Mouse (Mus musculus): ENCODE results near the gene Rnf31.

DNA sequence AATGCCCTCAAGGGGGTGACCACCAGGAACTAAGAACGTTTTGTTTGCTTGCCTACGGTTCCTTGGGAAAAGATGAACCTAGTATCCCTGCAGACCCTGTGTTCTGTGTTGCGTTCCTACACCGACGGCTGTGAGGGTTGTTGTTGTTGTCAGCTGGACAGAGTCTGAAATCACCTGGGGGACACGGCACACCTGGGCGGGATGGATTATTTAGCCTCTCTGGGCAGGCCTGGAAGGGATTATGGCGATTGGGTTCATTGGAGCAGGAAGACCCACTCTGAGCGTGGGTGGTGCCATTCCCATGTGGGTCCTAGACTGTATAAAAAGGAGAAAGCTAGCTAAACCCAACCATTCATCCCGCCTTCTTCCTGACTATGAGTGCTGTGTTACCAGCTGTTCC, 29.6 kb upstream of the Rnf31 start:
- no peak for TF ChIP-seq POLR2A (IDR thresholded peaks at IDR 0.05; ENCODE audit: control insufficient read depth in 1 of 2, insufficient read depth in 1 of 2, low read depth in 1 of 2, low read length in 2 of 2, poor library complexity in 1 of 2)
- no peak for TF ChIP-seq CTCF (IDR thresholded peaks at IDR 0.05 in 2 of 3, conservative IDR thresholded peaks at IDR 0.05 in 1 of 3; ENCODE audit: control insufficient read depth in 1 of 3, insufficient read depth in 1 of 3, low read depth in 2 of 3, low read length in 3 of 3, poor library complexity in 1 of 3, severe bottlenecking in 1 of 3)
- no peak for TF ChIP-seq E2F4 (IDR thresholded peaks at IDR 0.05; ENCODE audit: borderline replicate concordance, low read depth, low read length)
- no peak for TF ChIP-seq USF1 (IDR thresholded peaks at IDR 0.05; ENCODE audit: low read depth, low read length)
- no peak for TF ChIP-seq GABPA (IDR thresholded peaks at IDR 0.05; ENCODE audit: low read depth, low read length)
- TF ChIP-seq ETS1 (IDR thresholded peaks at IDR 0.05; ENCODE audit: low read depth, low read length), result no peak
- no peak for TF ChIP-seq USF2 (IDR thresholded peaks at IDR 0.05; ENCODE audit: borderline replicate concordance in 1 of 2, insufficient read depth in 1 of 2, low read depth in 1 of 2, low read length in 2 of 2)
- TF ChIP-seq SIN3A (IDR thresholded peaks at IDR 0.05; ENCODE audit: low read length), result no peak
- TF ChIP-seq TCF12 (IDR thresholded peaks at IDR 0.05; ENCODE audit: low read depth, low read length), result no peak
- no peak for TF ChIP-seq MAX (IDR thresholded peaks at IDR 0.05; ENCODE audit: low read length)
- no peak for TF ChIP-seq MXI1 (IDR thresholded peaks at IDR 0.05; ENCODE audit: low read depth, low read length)
- no peak for TF ChIP-seq MYB (IDR thresholded peaks at IDR 0.05; ENCODE audit: low read depth, low read length)
